Mouse (Mus musculus): ENCODE measurements around the gene Zfp445. TPM values are rescaled to one million over a fixed set of nuclear protein-coding genes. Genes with fewer than 3 reads are reported as not detected.
"Not testable (repeated sequence)": the region's sequence is repeated elsewhere in the genome, so short reads cannot be mapped to it uniquely, and the experiment has no call there.

Zfp445 gene
- 10 to 100 TPM; 24.8 to 35.2 (median 34.0) TPM for total RNA-seq (2022)

- peak; percentile 51 to 67 for DNase-seq (ENCODE audit: low spot score in 2 of 2)
Measured at GRCm38 (mm10) chr9:122865697-122866166, at the start of gene Zfp445. TSS of gene Zfp445 (minus strand) at chr9:122866006.

GRCm38 (mm10) chr9:122902717-122903535 is 37.1 kb upstream of the Zfp445 start:
- peak; percentile 6 to 18 for DNase-seq (ENCODE audit: low spot score in 2 of 2)

- no peak for DNase-seq (ENCODE audit: low spot score in 2 of 2)
Measured at GRCm38 (mm10) chr9:122901047-122901446, 35.2 kb upstream of the Zfp445 start.

- peak; percentile 17 to 25 for DNase-seq (ENCODE audit: low spot score in 2 of 2)
Measured at GRCm38 (mm10) chr9:122886372-122887179, 20.8 kb upstream of the Zfp445 start.

- DNase-seq (ENCODE audit: low spot score in 2 of 2), result no peak
Measured at GRCm38 (mm10) chr9:122885385-122885784, 19.6 kb upstream of the Zfp445 start, which contains the start of gene Zkscan7. TSS of gene Zkscan7 (plus strand) at chr9:122885685.

GRCm38 (mm10) chr9:122875145-122875544 is 9.3 kb upstream of the Zfp445 start:
- DNase-seq (ENCODE audit: low spot score in 2 of 2), result no peak

GRCm38 (mm10) chr9:122874653-122875052 is 8.8 kb upstream of the Zfp445 start:
- DNase-seq (ENCODE audit: low spot score in 2 of 2), result no peak

- no peak for DNase-seq (ENCODE audit: low spot score in 2 of 2)
Measured at GRCm38 (mm10) chr9:122872595-122872994, 6.8 kb upstream of the Zfp445 start.

GRCm38 (mm10) chr9:122866192-122866591 is 386 bp upstream of the Zfp445 start:
- DNase-seq (ENCODE audit: low spot score in 2 of 2), result no peak

- DNase-seq (ENCODE audit: low spot score in 2 of 2), result no peak
Measured at GRCm38 (mm10) chr9:122864848-122865247, 958 bp downstream of the Zfp445 start.

GRCm38 (mm10) chr9:122863731-122864130 is 2.1 kb downstream of the Zfp445 start:
- DNase-seq (ENCODE audit: low spot score in 2 of 2), result no peak

GRCm38 (mm10) chr9:122860752-122861151 is 5.1 kb downstream of the Zfp445 start:
- DNase-seq (ENCODE audit: low spot score in 2 of 2), result no peak

- no peak for DNase-seq (ENCODE audit: low spot score in 2 of 2)
Measured at GRCm38 (mm10) chr9:122856716-122857115, 9.1 kb downstream of the Zfp445 start.

GRCm38 (mm10) chr9:122855617-122856016 is 10.2 kb downstream of the Zfp445 start:
- no peak for DNase-seq (ENCODE audit: low spot score in 2 of 2)

GRCm38 (mm10) chr9:122855141-122855540 is 10.7 kb downstream of the Zfp445 start:
- DNase-seq (ENCODE audit: low spot score in 2 of 2), result not testable (repeated sequence)

- no peak for DNase-seq (ENCODE audit: low spot score in 2 of 2)
Measured at GRCm38 (mm10) chr9:122854526-122854925, 11.3 kb downstream of the Zfp445 start.

GRCm38 (mm10) chr9:122847811-122848311 is 17.9 kb downstream of the Zfp445 start:
- DNase-seq (ENCODE audit: low spot score in 2 of 2), result not testable (repeated sequence)

- no peak for DNase-seq (ENCODE audit: low spot score in 2 of 2)
Measured at GRCm38 (mm10) chr9:122846156-122846555, 19.6 kb downstream of the Zfp445 start.

- no peak for DNase-seq (ENCODE audit: low spot score in 2 of 2)
Measured at GRCm38 (mm10) chr9:122845621-122846020, 20.2 kb downstream of the Zfp445 start.

- DNase-seq (ENCODE audit: low spot score in 2 of 2), result no peak
Measured at GRCm38 (mm10) chr9:122843760-122844159, 22.0 kb downstream of the Zfp445 start, which contains the start of gene Gm35549. TSS of gene Gm35549 (minus strand) at chr9:122844035.

- no peak for DNase-seq (ENCODE audit: low spot score in 2 of 2)
Measured at GRCm38 (mm10) chr9:122837680-122838079, 28.1 kb downstream of the Zfp445 start.

- DNase-seq (ENCODE audit: low spot score in 2 of 2), result no peak
Measured at GRCm38 (mm10) chr9:122837216-122837615, 28.6 kb downstream of the Zfp445 start.
